Mouse (Mus musculus): ENCODE data around the gene 3110070M22Rik.
"Not testable (repeated sequence)": the region's sequence is repeated elsewhere in the genome, so short reads cannot be mapped to it uniquely, and the experiment has no call there.

3110070M22Rik gene

GRCm38 (mm10) chr13:119487880-119488580 lies at the start of gene 3110070M22Rik, which contains the start of gene Tmem267:
Gene 3110070M22Rik, minus strand, starts transcription at chr13:119488383.
Gene Tmem267, plus strand, starts transcription at chr13:119488039.
- DNase-seq (ENCODE audit: low spot score in 2 of 2), result peak; percentile 72 to 82

DNA sequence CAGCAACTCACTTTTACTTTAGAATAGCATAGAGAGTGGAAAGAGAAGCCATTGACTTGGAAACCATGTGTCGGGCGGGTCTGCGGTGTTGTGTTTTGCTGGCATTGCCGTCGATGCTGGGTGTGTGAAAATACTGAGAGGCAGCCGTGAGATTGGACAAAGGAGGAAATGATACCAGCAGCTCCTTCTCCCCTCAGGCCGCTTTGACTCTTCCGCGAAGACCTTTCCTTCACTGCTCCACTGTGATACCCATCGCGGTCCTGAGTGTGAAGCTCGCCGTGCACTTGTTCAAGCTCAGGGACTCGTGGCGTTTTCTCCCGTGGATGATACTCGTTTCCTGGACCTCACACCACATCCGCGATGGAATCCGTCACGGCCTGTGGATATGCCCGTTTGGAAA lies 6.8 kb upstream of the 3110070M22Rik start:
- not testable (repeated sequence) for DNase-seq (ENCODE audit: low spot score in 2 of 2)

GRCm38 (mm10) chr13:119492083-119492482 lies 3.9 kb upstream of the 3110070M22Rik start:
- DNase-seq (ENCODE audit: low spot score in 2 of 2), result not testable (repeated sequence)

DNA sequence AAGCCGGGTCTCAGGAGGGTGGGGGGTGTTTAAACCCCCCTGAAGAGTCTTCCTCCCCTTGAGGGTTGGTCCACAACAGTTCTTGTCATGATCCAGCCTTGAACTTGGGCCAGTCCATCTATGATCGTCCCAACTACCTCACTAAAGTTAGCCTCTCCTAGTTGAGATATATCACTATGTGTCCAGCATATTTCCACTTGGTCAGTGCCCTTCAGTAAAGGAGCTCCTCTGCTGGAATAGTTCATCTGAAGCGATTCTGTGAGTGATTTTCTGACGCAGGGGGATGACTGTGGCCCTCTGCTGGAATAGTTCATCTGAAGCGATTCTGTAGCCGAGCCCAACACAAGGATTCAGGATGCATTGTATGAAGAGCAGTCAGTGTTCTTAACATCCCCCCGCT lies 829 bp downstream of the 3110070M22Rik start:
- DNase-seq (ENCODE audit: low spot score in 2 of 2), result no peak

DNA sequence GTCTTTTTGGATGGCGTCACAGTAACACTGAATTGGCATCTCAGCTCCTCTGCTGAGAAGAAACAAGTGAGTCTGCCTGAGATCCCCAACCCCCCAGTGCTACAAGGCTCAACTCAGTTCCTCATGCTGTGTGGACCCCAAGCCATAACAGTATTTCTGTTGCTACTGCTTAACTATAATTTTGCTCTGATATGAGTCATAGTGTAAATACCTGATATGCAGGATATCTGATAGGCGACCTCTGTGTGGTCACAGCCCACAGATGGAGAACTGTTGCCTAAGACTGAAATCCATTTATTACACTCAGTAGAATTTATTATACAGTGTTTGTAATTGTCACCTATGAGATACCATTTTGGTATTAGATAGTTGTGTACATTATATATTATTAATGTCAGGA lies 10.4 kb downstream of the 3110070M22Rik start:
- no peak for DNase-seq (ENCODE audit: low spot score in 2 of 2)

GRCm38 (mm10) chr13:119476631-119477030 lies 11.6 kb downstream of the 3110070M22Rik start:
- DNase-seq (ENCODE audit: low spot score in 2 of 2), result no peak

GRCm38 (mm10) chr13:119462596-119463560 lies 25.3 kb downstream of the 3110070M22Rik start, which contains the start of gene 4833420G17Rik:
Gene 4833420G17Rik, plus strand, starts transcription at chr13:119462768.
- DNase-seq (ENCODE audit: low spot score in 2 of 2), result peak; percentile 82 to 87

DNA sequence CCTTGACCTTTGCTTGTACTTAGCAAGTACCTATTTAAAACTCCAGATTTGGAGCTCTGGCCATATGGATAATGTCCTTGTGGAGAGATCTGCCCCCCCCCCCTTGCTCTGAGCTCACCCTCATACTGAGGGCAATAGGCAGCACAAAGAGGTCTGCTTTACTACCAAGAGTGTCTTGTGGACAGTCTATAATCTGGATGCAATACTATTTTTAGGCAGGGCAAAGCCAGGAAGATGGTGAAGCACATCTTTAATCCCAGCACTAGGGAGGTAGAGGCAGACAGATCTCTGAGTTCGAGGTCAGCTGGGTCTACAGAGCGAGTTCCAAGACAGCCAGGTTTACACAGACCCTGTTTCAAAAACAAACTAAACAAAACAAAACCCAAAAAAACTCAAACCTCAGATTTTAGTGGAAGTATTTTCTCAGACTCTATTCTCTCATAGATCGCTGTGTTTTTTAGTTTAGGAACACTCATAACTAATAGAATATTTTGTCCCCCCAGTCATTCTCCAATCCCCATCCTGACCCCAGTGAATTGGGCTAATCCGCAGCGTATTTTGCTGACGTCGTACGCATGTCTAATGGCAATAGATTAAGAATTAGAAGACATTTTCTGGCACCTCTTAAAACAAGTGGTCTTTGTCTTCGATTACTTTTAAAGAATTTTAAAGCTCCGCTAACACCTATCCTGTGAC lies 26.1 kb downstream of the 3110070M22Rik start:
- DNase-seq (ENCODE audit: low spot score in 2 of 2), result no peak

- DNase-seq (ENCODE audit: low spot score in 2 of 2), result no peak
Measured at GRCm38 (mm10) chr13:119456342-119456741, 31.8 kb downstream of the 3110070M22Rik start.

DNA sequence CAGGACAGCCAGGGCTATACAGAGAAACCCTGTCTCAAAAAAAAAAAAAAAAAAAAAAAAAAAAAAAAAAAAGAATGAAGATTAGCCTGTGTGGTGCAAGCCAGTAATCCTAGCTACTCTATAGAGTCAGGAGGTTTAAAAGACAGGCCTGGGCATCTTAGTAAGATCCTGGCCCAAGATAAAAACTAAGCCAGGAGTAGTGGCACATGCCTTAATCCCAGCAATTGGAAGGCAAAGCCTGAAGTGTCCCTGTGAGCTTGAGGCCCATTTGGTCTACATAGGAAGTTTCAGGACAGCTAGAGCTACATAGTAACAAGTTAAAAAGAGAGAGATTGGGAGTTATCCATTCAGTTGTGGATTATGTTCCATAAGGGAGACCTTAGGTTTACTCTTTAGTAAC lies 33.1 kb downstream of the 3110070M22Rik start:
- DNase-seq (ENCODE audit: low spot score in 2 of 2), result no peak

DNA sequence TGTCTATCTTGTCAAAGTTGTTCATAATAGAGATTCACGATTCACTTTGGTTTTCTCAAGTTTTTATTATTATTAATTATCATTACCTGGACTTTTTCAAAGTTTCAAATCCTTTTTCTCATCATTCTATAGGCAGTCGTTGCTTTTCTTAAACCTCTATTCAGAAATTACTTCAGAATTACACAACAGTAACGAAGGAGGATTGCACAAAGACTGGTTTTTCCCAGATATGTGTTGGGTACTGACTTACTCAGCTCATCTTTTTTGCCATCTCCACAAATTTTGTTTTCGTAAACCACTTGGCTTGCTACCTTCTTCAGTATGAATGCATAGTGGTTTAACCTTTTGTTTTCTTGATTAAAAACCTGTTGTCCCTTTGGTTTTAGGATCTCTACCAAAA lies 34.6 kb downstream of the 3110070M22Rik start:
- no peak for DNase-seq (ENCODE audit: low spot score in 2 of 2)

DNA sequence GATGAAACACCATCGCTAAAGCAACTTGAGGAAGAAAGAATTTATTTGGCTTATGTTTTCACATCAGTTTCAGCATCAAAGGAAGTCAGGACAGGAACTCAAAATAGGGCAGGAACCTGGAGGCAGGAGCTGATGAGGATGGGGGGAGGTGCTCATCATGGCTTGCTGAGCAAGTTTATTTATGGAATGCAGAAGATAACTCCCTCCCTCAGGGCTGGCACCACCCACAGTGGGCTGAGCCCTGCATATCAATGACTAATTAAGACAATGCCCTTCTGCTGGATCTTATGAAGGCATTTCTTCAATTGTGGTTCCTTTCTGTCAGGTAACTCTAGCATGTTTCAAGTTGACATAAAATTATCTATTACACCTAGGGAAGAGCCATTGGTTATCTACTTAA lies 45.9 kb downstream of the 3110070M22Rik start:
- DNase-seq (ENCODE audit: low spot score in 2 of 2), result no peak
